Mouse (Mus musculus) T-helper 2 cell (primary cell): ENCODE data around the gene Myo10.

Source experiments
- in situ Hi-C: fragments of 300-600 bp; cut with MboI, MseI; formaldehyde crosslinking; loops from one replicate; pipeline ENCODE4 v1.15.1; 2025; ENCODE audit warnings: high pct_unique_total_duplicates

Gene Myo10

GRCm38 (mm10) chr15:25834282-25834681, 212.0 kb downstream of the Myo10 start:
- in situ Hi-C loops = no loop called here

GRCm38 (mm10) chr15:25834920-25835674, 212.8 kb downstream of the Myo10 start:
- in situ Hi-C loops = no loop called here

- in situ Hi-C loops = no loop called here
Measured at GRCm38 (mm10) chr15:25842462-25843085, 220.2 kb downstream of the Myo10 start.

- in situ Hi-C loops = no loop called here
Measured at GRCm38 (mm10) chr15:25843086-25843991, 221.0 kb downstream of the Myo10 start, which contains the start of gene Retreg1. Gene Retreg1, plus strand, starts transcription at chr15:25843180.

GRCm38 (mm10) chr15:25844013-25844570, 221.8 kb downstream of the Myo10 start:
- in situ Hi-C loops = no loop called here

GRCm38 (mm10) chr15:25844771-25845170, 222.4 kb downstream of the Myo10 start:
- in situ Hi-C loops = loop anchor here (5.0 kb wide), 1 partner anchor 93 kb away; no protein-coding TSS in a partner anchor

- in situ Hi-C loops = loop anchor here (5.0 kb wide), 1 partner anchor 90 kb away; no protein-coding TSS in a partner anchor
Measured at GRCm38 (mm10) chr15:25847576-25848168, 225.3 kb downstream of the Myo10 start.

GRCm38 (mm10) chr15:25850552-25850951, 228.2 kb downstream of the Myo10 start:
- in situ Hi-C loops = no loop called here

GRCm38 (mm10) chr15:25854270-25854904, 232.1 kb downstream of the Myo10 start:
- in situ Hi-C loops = no loop called here

GRCm38 (mm10) chr15:25858611-25859058, 236.3 kb downstream of the Myo10 start:
- in situ Hi-C loops = no loop called here

- in situ Hi-C loops = no loop called here
Measured at GRCm38 (mm10) chr15:25859469-25859868, 237.1 kb downstream of the Myo10 start.

GRCm38 (mm10) chr15:25861900-25862299, 239.6 kb downstream of the Myo10 start:
- in situ Hi-C loops = no loop called here
